Mouse (Mus musculus) spleen, adult 2 months (tissue): ENCODE results near the gene Rabgap1. TPM values are rescaled to one million over a fixed set of nuclear protein-coding genes. Genes with fewer than 3 reads are reported as not detected.

Experiments
- DNase-seq, 2 experiments: peaks; one replicate each; pipeline versions ENCODE4 v3.0.0 to v3.0.0-alpha.2; 2012 to 2021; ENCODE audit warnings: low spot score in 2 of 2, low read depth in 1 of 2
- H3K27ac ChIP-seq: fragments of 200-500 bp; 2 replicates; pipeline ENCODE4 v1.5.1; 2012; ENCODE audit warnings: low read length, inconsistent platforms; ENCODE audit not compliant: insufficient read depth
- H3K27me3 ChIP-seq: fragments of 200-500 bp; 2 replicates; pipeline ENCODE4 v1.6.1; 2012; ENCODE audit warnings: mild to moderate bottlenecking, moderate library complexity, low read length, inconsistent platforms; ENCODE audit not compliant: control insufficient read depth, insufficient read depth
- H3K36me3 ChIP-seq: fragments of 200-500 bp; 2 replicates; pipeline ENCODE4 v1.6.1; 2012; ENCODE audit warnings: mild to moderate bottlenecking, low read length, inconsistent platforms; ENCODE audit not compliant: control insufficient read depth, insufficient read depth
- H3K4me1 ChIP-seq: fragments of 200-500 bp; 2 replicates; pipeline ENCODE4 v1.6.1; 2011; ENCODE audit warnings: inconsistent platforms; ENCODE audit not compliant: control insufficient read depth, insufficient read depth, insufficient read length
- H3K4me3 ChIP-seq: fragments of 200-500 bp; 2 replicates; pipeline ENCODE4 v1.5.1; 2011; ENCODE audit warnings: mild to moderate bottlenecking, inconsistent platforms; ENCODE audit not compliant: insufficient read depth, insufficient read length; ENCODE audit errors: extremely low read depth
- CTCF ChIP-seq: fragments of 200-500 bp; IDR thresholded peaks from 2 replicates; pipeline ENCODE4 v1.5.1; 2011; ENCODE audit warnings: mild to moderate bottlenecking, inconsistent platforms; ENCODE audit not compliant: insufficient read depth, insufficient read length, insufficient replicate concordance; ENCODE audit errors: extremely low read depth
- POLR2A ChIP-seq: fragments of 200-500 bp; IDR thresholded peaks from 2 replicates; pipeline ENCODE4 v1.6.1; 2011; ENCODE audit warnings: low read depth, low read length, inconsistent platforms
- WGBS: fragments of 180-500 bp; shearing (Covaris S2); methylation state at CpG from one replicate; pipeline ENCODE4 v1.1.7; 2018; 5-methylcytosine and 5-hydroxymethylcytosine counted together
- polyA plus RNA-seq: library from polyadenylated mRNA; depleted of rRNA; stranded (reverse); fragments of >200 nt; gene quantifications from 2 replicates; pipeline ENCODE4 v1.2.3, GENCODE M21; 2012; rRNA removed

Rabgap1 gene
- polyA plus RNA-seq, 1 experiment, result 5.1 TPM

- no peak for DNase-seq
- WGBS, result 88% methylated on average over 2 of the region's 2 CpGs
- TF ChIP-seq CTCF, result no peak
- no peak for TF ChIP-seq POLR2A
- Histone ChIP-seq H3K4me3 (no peak overlapping the region), H3K27ac (no peak overlapping the region), H3K4me1 (peaks cover under 1% of the 10 kb centered on the region; the same call in 1 of the 2 replicates), H3K36me3 (peaks cover 7% of the 10 kb centered on the region), H3K27me3 (no peaks in the 10 kb centered on the region)
Measured at GRCm38 (mm10) chr2:37570703-37571102, 127.6 kb downstream of the Rabgap1 start.

GRCm38 (mm10) chr2:37572141-37572540 lies 129.1 kb downstream of the Rabgap1 start:
- Histone ChIP-seq H3K4me3 (no peak overlapping the region), H3K36me3 (peaks cover 3% of the 10 kb centered on the region; the same call in 1 of the 2 replicates), H3K27me3 (no peaks in the 10 kb centered on the region), H3K4me1 (no peaks in the 10 kb centered on the region), H3K27ac (no peak overlapping the region)
- no peak for DNase-seq
- WGBS, result 97% methylated on average over 2 of the region's 2 CpGs
- no peak for TF ChIP-seq POLR2A
- TF ChIP-seq CTCF, result no peak

GRCm38 (mm10) chr2:37576661-37577060 lies 133.6 kb downstream of the Rabgap1 start:
- TF ChIP-seq POLR2A (no peak), CTCF (no peak)
- Histone ChIP-seq H3K27me3 (no peaks in the 10 kb centered on the region; the same call in 1 of the 2 replicates), H3K4me1 (no peaks in the 10 kb centered on the region), H3K36me3 (peaks cover 7% of the 10 kb centered on the region), H3K4me3 (no peak overlapping the region), H3K27ac (no peak overlapping the region)
- 95% methylated on average over 1 of the region's 1 CpGs for WGBS
- DNase-seq, result no peak

- TF ChIP-seq CTCF (no peak), POLR2A (no peak)
- Histone ChIP-seq H3K4me3 (no peak overlapping the region), H3K36me3 (peaks cover 4% of the 10 kb centered on the region; the same call in 1 of the 2 replicates), H3K27me3 (no peaks in the 10 kb centered on the region; the same call in 1 of the 2 replicates), H3K27ac (no peak overlapping the region), H3K4me1 (no peaks in the 10 kb centered on the region)
- 54% methylated on average over 2 of the region's 2 CpGs for WGBS
- DNase-seq, result no peak
Measured at GRCm38 (mm10) chr2:37578185-37578584, 135.1 kb downstream of the Rabgap1 start.

- Histone ChIP-seq H3K27me3 (no peaks in the 10 kb centered on the region), H3K36me3 (peaks cover 12% of the 10 kb centered on the region; the same call in 1 of the 2 replicates), H3K4me3 (no peak overlapping the region), H3K27ac (no peak overlapping the region), H3K4me1 (no peaks in the 10 kb centered on the region)
- DNase-seq, result no peak
- TF ChIP-seq POLR2A, result no peak
- no peak for TF ChIP-seq CTCF
Measured at GRCm38 (mm10) chr2:37587919-37588318, 144.8 kb downstream of the Rabgap1 start.

Other genes with a start within 250 kb of the Rabgap1 start
- gene Olfr366, start 231.7 kb upstream of the Rabgap1 start, polyA plus RNA-seq, result not detected in 2 replicates
- gene Olfr368, start 116.8 kb upstream of the Rabgap1 start, polyA plus RNA-seq, result not detected in 2 replicates
- 4.5 and 4.6 TPM in 2 replicates for gene Pdcl, start 83.9 kb upstream of the Rabgap1 start, polyA plus RNA-seq
- 4.4 and 4.7 TPM in 2 replicates for gene Rc3h2, start 20.4 kb upstream of the Rabgap1 start, polyA plus RNA-seq
- gene Zbtb26, start 144 bp upstream of the Rabgap1 start, polyA plus RNA-seq, result 1.3 and 1.9 TPM in 2 replicates
- gene Zbtb6, start 108 bp upstream of the Rabgap1 start, polyA plus RNA-seq, result 1.4 and 1.5 TPM in 2 replicates
- 0.12 and 0.15 TPM in 2 replicates for gene Gpr21, start 73.1 kb downstream of the Rabgap1 start, polyA plus RNA-seq